Mouse (Mus musculus): Measurements from ENCODE around the gene Lrrfip1.

Gene Lrrfip1

DNA sequence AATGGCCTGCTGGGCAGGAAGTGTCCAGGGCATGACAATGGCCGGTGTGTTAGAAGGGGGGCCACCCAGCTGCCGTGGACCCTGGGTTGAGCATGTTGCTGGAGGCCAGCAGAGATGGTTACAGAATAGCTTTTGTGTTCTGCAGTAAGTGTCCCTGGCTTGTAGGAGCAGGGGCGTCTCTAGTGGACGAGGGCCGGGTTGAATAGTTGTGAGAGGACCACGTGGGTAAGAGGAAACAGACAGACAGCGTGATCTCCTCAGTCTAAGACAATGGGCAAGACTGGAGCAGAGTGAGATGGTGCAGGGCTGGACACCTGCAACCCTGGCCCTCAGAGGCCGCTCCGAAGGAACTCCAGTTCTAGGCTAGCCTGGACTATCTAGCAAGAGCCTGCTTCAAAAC is 57.2 kb downstream of the Lrrfip1 start:
- peak; percentile 50 for DNase-seq (ENCODE audit: low read depth, low spot score)

GRCm38 (mm10) chr1:91056416-91056815 is 57.9 kb downstream of the Lrrfip1 start:
- DNase-seq (ENCODE audit: low read depth, low spot score): peak; percentile 70

DNA sequence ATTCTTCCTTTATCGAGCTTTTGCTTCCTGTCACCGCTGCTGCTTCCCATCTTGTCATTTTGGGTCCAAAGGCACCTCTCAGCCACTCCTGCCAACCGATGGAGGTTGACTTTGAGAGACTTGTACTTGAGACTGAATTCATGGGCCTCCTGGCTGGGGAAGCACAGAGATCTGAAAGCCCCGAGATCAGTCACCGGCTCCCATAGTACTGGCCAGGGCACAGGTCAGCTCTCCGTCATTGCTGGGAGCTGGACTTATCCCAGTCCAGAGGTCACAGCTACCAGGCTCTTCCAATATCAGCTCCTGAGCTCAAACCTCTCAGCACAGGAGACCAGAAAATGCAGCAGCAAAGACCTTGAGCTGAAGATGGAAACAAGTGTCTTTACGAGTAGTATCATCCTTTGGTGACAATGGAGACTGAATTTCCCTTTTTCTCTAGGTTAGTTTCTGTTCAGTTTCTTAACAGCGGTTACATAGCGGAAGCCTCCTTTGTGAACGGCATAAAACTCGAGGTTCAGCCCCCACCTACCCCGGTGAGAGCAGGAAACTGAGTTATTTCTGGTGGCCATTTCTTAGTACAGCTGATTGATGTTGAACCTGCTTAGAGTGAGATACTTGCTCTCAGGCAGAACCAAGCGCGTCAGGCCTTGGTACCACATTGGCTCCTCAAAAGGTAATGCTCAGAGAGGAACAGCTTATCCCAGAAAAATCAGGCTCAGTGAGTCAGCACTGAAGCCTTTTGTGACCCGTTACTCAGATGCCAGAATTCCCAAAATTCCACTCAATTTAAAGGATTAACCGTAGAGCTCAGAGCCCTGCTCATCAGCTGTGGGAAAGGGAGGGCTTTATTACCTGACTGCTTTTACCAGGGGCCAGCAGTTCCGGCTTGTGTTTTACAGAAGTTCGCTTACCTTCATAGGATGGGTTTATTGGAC is 59.0 kb downstream of the Lrrfip1 start:
- peak; percentile 90 for DNase-seq (ENCODE audit: low read depth, low spot score)

DNA sequence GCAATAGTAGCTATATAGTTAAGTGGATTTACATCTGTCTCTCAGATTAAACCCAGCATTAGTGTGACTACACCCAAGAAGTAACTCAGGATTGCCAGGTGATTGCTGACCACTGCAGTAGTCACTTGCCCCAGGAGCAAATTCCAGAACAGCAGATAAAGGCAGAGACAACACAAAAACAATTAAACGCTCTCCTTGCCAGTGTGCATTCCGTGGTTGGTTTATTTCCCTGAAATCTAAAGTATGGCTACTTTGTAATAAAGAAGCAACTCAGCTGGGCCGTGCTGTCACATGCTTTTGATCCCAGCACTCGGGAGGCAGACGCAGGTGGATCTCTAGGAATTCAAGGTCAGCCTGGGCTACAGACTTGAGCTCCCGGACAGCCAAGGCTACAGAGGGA is 59.7 kb downstream of the Lrrfip1 start:
- no peak for DNase-seq (ENCODE audit: low read depth, low spot score)

GRCm38 (mm10) chr1:91059792-91060604 is 61.5 kb downstream of the Lrrfip1 start:
- peak; percentile 54 for DNase-seq (ENCODE audit: low read depth, low spot score)

DNA sequence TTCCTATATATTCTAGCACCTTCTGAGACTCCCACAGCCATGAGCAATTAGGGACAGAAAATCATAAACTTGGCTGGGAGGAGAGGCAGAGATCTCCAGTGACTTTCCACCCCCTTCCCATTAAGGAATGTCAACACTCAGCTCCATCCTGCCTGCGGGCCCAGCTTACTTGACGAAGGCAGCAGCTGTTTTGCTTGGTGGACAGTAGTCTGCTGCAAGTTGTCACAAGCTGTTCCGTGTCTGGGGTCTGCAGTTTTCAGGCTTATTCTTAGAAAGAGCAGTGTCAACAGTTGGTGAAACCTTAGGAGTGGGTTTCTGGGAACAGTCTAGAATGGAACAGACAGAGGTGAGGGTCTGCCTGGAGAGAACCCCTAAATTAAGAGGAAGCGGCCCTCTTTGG is 62.6 kb downstream of the Lrrfip1 start:
- no peak for DNase-seq (ENCODE audit: low read depth, low spot score)

DNA sequence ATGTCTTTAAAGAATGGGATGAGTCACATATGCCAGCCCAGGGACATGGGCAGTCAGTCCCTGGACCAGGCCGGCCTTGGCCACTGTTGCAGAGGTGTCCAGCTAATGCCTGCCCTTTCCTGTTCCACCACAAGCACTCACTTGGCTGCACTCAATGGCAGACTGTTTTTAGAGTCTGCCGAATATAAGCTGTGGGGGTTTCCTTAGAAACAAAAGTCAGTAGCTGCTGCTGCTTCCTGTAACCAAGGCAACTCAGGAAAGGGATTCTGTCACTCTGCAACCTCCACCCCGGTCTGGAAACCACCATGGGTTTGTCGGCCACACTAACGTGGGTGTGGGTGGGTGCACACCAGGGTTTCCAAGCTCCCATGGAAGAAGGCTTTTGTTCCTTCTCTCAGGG is 63.8 kb downstream of the Lrrfip1 start:
- DNase-seq (ENCODE audit: low read depth, low spot score): peak; percentile 87

DNA sequence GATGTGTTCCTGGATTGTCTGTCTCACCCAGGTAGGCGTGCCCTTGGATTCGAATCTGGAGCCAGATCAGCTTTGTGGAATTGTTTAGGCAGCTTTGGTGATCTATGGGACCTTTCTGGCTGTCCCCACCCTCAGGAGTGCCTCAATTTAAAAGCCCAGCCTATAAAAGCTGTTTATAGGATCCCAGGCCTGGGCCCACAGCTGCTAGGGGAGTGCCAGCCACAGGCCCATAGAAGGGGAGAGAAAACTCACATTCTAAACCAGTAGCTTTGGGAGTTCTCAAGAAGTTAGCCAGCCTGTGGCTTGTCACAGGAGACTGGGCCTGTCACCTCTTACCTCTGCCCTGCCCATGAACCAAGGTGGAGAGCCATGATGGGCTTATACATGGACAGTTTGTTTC is 65.5 kb downstream of the Lrrfip1 start:
- DNase-seq (ENCODE audit: low read depth, low spot score): no peak

DNA sequence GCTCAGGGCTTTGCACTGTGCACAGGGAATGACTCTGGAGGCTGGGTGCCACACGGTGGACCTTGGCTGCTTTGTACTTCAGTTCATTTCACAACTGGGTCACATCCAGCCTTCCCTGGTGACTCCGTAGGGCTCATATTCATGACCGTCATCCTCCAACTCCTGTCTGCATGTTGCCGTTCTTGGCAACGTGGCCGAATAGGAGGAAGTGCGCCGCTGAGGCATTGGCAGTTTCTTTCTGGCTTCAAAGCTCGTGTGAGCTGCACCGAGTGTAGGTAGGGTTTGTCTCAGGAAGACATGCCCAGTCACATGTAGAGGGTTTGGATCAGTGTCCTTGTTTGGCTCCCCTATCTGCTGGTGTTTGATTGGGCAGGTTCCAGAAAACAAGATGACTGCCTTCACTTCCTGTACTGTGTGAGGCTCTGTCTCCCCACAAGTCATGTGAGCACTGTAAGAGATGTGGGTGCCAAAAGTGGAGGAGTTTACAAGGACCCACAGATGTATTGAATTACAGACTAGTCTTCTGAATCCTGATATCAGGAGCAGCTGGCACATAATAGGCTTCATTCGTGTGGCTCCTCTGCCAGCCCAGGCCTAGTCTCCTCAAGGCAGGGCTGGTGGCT is 66.5 kb downstream of the Lrrfip1 start:
- peak; percentile 86 for DNase-seq (ENCODE audit: low read depth, low spot score)

DNA sequence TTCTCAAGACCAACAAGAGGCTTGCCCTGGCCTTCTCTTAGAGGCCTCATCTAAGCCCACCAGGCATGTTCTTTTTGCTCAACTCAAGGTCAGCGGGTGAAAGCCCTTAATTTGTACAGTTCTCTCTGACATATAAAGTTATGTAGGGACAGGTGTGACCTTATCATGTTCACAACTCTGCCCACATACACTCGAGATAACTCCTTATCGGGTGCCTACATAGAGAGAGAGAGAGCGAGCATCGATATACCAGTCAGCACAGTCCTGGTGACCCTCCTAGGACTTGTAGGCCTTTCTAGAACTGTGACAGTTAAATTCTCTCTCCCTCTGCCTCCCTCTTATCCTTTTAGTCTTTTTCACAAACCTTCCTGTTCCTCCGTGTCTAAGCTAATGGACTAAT is 67.5 kb downstream of the Lrrfip1 start:
- DNase-seq (ENCODE audit: low read depth, low spot score): no peak

DNA sequence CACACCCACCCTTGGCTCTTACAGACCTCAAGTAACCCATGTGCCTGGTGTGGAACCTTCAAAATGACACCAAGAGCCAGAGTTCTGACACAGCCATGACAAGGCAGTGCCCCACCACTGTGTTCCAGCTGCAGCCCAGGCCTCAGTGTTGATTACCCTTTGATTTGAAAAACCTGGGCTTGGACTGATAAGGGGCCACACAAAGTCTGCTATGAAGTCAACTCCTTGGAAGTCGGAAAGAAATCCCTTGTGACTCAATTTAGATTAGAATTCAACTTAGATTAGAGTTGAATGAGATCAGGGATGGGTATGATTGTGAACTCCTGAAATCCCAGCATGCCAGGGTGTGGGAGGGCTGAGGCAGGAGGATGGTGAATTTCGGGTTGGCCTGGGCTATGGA is 68.1 kb downstream of the Lrrfip1 start:
- no peak for DNase-seq (ENCODE audit: low read depth, low spot score)

DNA sequence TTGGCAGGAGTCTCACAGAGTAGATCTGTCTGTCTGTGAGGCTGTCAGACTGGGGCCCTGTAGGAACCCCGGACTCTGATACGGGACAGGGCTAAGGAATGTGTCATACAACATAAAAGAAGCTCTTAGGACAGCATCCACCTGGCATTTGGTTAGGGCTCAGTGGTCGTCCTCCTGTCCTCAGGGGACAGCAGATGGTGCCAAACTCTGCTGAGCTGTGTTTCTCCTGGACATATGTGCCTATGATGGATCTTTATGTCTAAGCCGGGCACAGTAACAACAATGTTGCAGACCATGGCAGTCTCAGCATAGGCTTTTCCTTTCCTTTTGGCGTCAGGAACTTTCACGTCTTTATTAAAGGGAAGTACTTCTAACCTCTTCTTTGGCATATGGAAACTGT is 69.2 kb downstream of the Lrrfip1 start:
- no peak for DNase-seq (ENCODE audit: low read depth, low spot score)

GRCm38 (mm10) chr1:91069575-91069974 is 71.0 kb downstream of the Lrrfip1 start:
- DNase-seq (ENCODE audit: low read depth, low spot score): no peak

GRCm38 (mm10) chr1:91070547-91070946 is 72.0 kb downstream of the Lrrfip1 start:
- no peak for DNase-seq (ENCODE audit: low read depth, low spot score)

- DNase-seq (ENCODE audit: low read depth, low spot score): no peak
These were observed 73.2 kb downstream of the Lrrfip1 start for GRCm38 (mm10) chr1:91071671-91072290.

- no peak for DNase-seq (ENCODE audit: low read depth, low spot score)
These were observed 78.4 kb downstream of the Lrrfip1 start for GRCm38 (mm10) chr1:91076946-91077345.

DNA sequence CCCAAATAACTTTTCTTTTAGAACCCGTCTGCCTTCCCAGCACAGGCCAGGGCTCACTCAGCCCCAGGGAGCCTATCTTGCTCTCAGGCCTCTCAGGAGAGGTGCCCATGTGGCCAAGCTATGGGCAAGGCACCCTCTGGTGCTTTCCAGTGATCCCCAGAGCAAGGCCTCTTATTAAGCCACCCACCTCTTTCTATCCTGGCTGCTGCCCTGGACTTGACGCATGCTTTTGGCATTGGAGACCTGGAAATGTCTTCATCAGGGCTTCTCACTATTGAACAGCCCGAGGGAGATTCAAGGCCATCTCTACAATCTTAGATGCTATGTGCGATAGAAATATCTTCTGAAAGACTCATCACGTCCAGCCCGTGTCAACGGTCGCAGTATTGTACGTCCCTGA is 78.9 kb downstream of the Lrrfip1 start:
- no peak for DNase-seq (ENCODE audit: low read depth, low spot score)

- no peak for DNase-seq (ENCODE audit: low read depth, low spot score)
These were observed 79.4 kb downstream of the Lrrfip1 start for GRCm38 (mm10) chr1:91077980-91078379.

- no peak for DNase-seq (ENCODE audit: low read depth, low spot score)
These were observed 81.3 kb downstream of the Lrrfip1 start for GRCm38 (mm10) chr1:91079740-91080422.

DNA sequence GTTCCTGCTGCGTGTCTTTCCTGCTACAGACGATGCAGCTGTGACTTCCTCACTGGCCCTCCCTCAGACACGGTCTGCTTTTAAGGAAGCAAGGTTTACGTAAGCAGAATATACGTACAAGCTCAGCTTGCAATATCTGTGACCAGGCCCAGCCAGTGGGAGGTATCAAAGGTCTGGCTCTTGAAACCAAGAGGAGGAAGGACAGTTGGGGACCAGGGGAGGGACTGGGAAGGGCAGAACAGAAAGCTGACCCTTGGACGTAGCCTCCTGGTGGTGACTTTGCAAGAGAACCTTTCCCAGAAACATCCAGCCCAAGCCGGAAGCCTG is 81.8 kb downstream of the Lrrfip1 start:
- DNase-seq (ENCODE audit: low read depth, low spot score): peak; percentile 48

- DNase-seq (ENCODE audit: low read depth, low spot score): no peak
These were observed 85.8 kb downstream of the Lrrfip1 start for GRCm38 (mm10) chr1:91084374-91084773.

Data from CD4-positive helper T cell, adult 2 months (primary cell).